Mouse (Mus musculus): ENCODE data around the gene Tmem51.

Gene Tmem51

GRCm38 (mm10) chr4:142084131-142084899, at the start of gene Tmem51:
TSS of gene Tmem51 (minus strand) at chr4:142084304.
- peak; percentile 70 for DNase-seq

- peak; percentile 53 for DNase-seq
Measured at GRCm38 (mm10) chr4:142130162-142130561, 46.1 kb upstream of the Tmem51 start.

GRCm38 (mm10) chr4:142127275-142127788, 43.2 kb upstream of the Tmem51 start:
- DNase-seq = no peak

GRCm38 (mm10) chr4:142126641-142127274, 42.7 kb upstream of the Tmem51 start:
- no peak for DNase-seq

- DNase-seq = no peak
Measured at GRCm38 (mm10) chr4:142121164-142121563, 37.1 kb upstream of the Tmem51 start.

- DNase-seq = peak; percentile 75
Measured at GRCm38 (mm10) chr4:142118522-142118921, 34.4 kb upstream of the Tmem51 start.

GRCm38 (mm10) chr4:142117993-142118392, 33.9 kb upstream of the Tmem51 start:
- DNase-seq = no peak

- DNase-seq = peak; percentile 40
Measured at GRCm38 (mm10) chr4:142113306-142113705, 29.2 kb upstream of the Tmem51 start.

GRCm38 (mm10) chr4:142103081-142103671, 19.1 kb upstream of the Tmem51 start:
- no peak for DNase-seq

GRCm38 (mm10) chr4:142098303-142098702, 14.2 kb upstream of the Tmem51 start:
- peak; percentile 84 for DNase-seq

GRCm38 (mm10) chr4:142097871-142098270, 13.8 kb upstream of the Tmem51 start:
- DNase-seq = no peak

- DNase-seq = no peak
Measured at GRCm38 (mm10) chr4:142095513-142096241, 11.6 kb upstream of the Tmem51 start.

GRCm38 (mm10) chr4:142094386-142094785, 10.3 kb upstream of the Tmem51 start:
- DNase-seq = no peak

GRCm38 (mm10) chr4:142091100-142091499, 7.0 kb upstream of the Tmem51 start:
- no peak for DNase-seq

- no peak for DNase-seq
Measured at GRCm38 (mm10) chr4:142089966-142090365, 5.9 kb upstream of the Tmem51 start.

GRCm38 (mm10) chr4:142088836-142089235, 4.7 kb upstream of the Tmem51 start:
- no peak for DNase-seq

GRCm38 (mm10) chr4:142088409-142088808, 4.3 kb upstream of the Tmem51 start:
- no peak for DNase-seq

- DNase-seq = no peak
Measured at GRCm38 (mm10) chr4:142084936-142085563, 946 bp upstream of the Tmem51 start.

GRCm38 (mm10) chr4:142083762-142084130, 358 bp downstream of the Tmem51 start:
- DNase-seq = peak; percentile 88

GRCm38 (mm10) chr4:142083193-142083592, 911 bp downstream of the Tmem51 start:
- no peak for DNase-seq

GRCm38 (mm10) chr4:142082703-142083102, 1.4 kb downstream of the Tmem51 start:
- no peak for DNase-seq

- DNase-seq = no peak
Measured at GRCm38 (mm10) chr4:142081631-142082283, 2.3 kb downstream of the Tmem51 start.
